ENCODE assay signal across 8 mouse cellular contexts in genomic region chr9:22467371-22468169, GRCm38 (mm10). TPM values are rescaled to one million over a fixed set of nuclear protein-coding genes. Genes with fewer than 3 reads are reported as not detected.
DNase-seq lines count a peak whose midpoint lies in the region; ATAC-seq and TF ChIP-seq lines count a peak whose summit lies in the region.

No protein-coding gene starts in this region.

- peak overlapping the region; percentile 58 for H3K4me2 ChIP-seq in forebrain, embryonic 15.5 days (replicated peaks)
- H3K4me2 ChIP-seq in limb, embryonic 14.5 days (replicated peaks; ENCODE audit: low read depth, low read length, severe bottlenecking): peak overlapping the region; percentile 65
- peak overlapping the region; percentile 59 for H3K4me2 ChIP-seq in midbrain, embryonic 14.5 days (ENCODE audit: low read length)
- H3K4me2 ChIP-seq in stomach, embryonic 15.5 days: peak overlapping the region; percentile 66

- no peak for TF ChIP-seq POLR2A in limb, embryonic 14.5 days (IDR thresholded peaks at IDR 0.05; ENCODE audit: borderline replicate concordance, extremely low read depth, insufficient read depth, insufficient read length)

- peaks cover 12% of the 10 kb centered on the region for H3K4me1 ChIP-seq in forebrain, embryonic 15.5 days
- H3K4me1 ChIP-seq in limb, embryonic 14.5 days (ENCODE audit: control insufficient read depth, insufficient read depth, low read length): no peaks in the 10 kb centered on the region
- 0 out of 2 replicates have a peak, but pooled peaks cover 6% of the 10 kb centered on the region for H3K4me1 ChIP-seq in midbrain, embryonic 14.5 days (ENCODE audit: control insufficient read depth, insufficient read depth, low read length)
- no peaks in the 10 kb centered on the region; the same call in 1 of the 2 replicates for H3K4me1 ChIP-seq in stomach, embryonic 15.5 days

- ATAC-seq in cerebellum, adult (ENCODE audit: insufficient number of reproducible peaks, low FRiP score, low TSS enrichment): peak; percentile 54
- ATAC-seq in forebrain, embryonic 15.5 days (replicated peaks): peak; percentile 80
- ATAC-seq in limb, embryonic 14.5 days (ENCODE audit: low FRiP score, low read depth): peak; percentile 80
- peak; percentile 76 for ATAC-seq in midbrain, embryonic 14.5 days (ENCODE audit: low FRiP score, low TSS enrichment)
- ATAC-seq in stomach, embryonic 15.5 days (ENCODE audit: insufficient read depth, low FRiP score, low read depth): peak; percentile 67

- peak overlapping the region; percentile 87 for H3K4me3 ChIP-seq in forebrain, embryonic 15.5 days
- peak overlapping the region; percentile 93 for H3K4me3 ChIP-seq in limb, embryonic 14.5 days (replicated peaks; ENCODE audit: low read length)
- H3K4me3 ChIP-seq in midbrain, embryonic 14.5 days (replicated peaks; ENCODE audit: low read depth, low read length): peak overlapping the region; percentile 87
- H3K4me3 ChIP-seq in stomach, embryonic 15.5 days (replicated peaks): peak overlapping the region; percentile 91

- H3K9me3 ChIP-seq in forebrain, embryonic 15.5 days: no peaks in the 10 kb centered on the region
- no peaks in the 10 kb centered on the region for H3K9me3 ChIP-seq in limb, embryonic 14.5 days (ENCODE audit: control insufficient read depth, low read length)
- no peaks in the 10 kb centered on the region for H3K9me3 ChIP-seq in midbrain, embryonic 14.5 days (ENCODE audit: control insufficient read depth, low read length)
- H3K9me3 ChIP-seq in stomach, embryonic 15.5 days: no peaks in the 10 kb centered on the region

- DNase-seq in ovary, postnatal 10 days (ENCODE audit: low spot score): peak; percentile 31
- DNase-seq in ovary, postnatal 36 days (ENCODE audit: low spot score): no peak
- peak; percentile 78 for DNase-seq in induced T-regulatory cell, adult 2 months (ENCODE audit: low read depth)
- DNase-seq in limb, embryonic 14.5 days (ENCODE audit: low spot score): peak; percentile 23
- peak; percentile 66 for DNase-seq in midbrain, embryonic 14.5 days

- no peaks in the 10 kb centered on the region for H3K27me3 ChIP-seq in forebrain, embryonic 15.5 days
- H3K27me3 ChIP-seq in limb, embryonic 14.5 days (ENCODE audit: control insufficient read depth, insufficient read depth, low read length): no peaks in the 10 kb centered on the region
- H3K27me3 ChIP-seq in midbrain, embryonic 14.5 days (ENCODE audit: control insufficient read depth, insufficient read depth, low read length): no peaks in the 10 kb centered on the region
- no peaks in the 10 kb centered on the region for H3K27me3 ChIP-seq in stomach, embryonic 15.5 days (replicated peaks)

- H3K9ac ChIP-seq in forebrain, embryonic 15.5 days (replicated peaks): peak overlapping the region; percentile 90
- H3K9ac ChIP-seq in limb, embryonic 14.5 days (ENCODE audit: low read depth, low read length, severe bottlenecking): peak overlapping the region; percentile 91
- H3K9ac ChIP-seq in midbrain, embryonic 14.5 days (replicated peaks; ENCODE audit: low read length): peak overlapping the region; percentile 97
- H3K9ac ChIP-seq in stomach, embryonic 15.5 days: peak overlapping the region; percentile 73

- H3K27ac ChIP-seq in forebrain, embryonic 15.5 days (replicated peaks): peak overlapping the region; percentile 92
- peak overlapping the region; percentile 90 for H3K27ac ChIP-seq in limb, embryonic 14.5 days (replicated peaks; ENCODE audit: low read depth, low read length)
- H3K27ac ChIP-seq in midbrain, embryonic 14.5 days (replicated peaks; ENCODE audit: low read depth, low read length): peak overlapping the region; percentile 90
- peak overlapping the region; percentile 87 for H3K27ac ChIP-seq in stomach, embryonic 15.5 days

- WGBS in forebrain, embryonic 15.5 days: under 1% methylated on average over 73 of the region's 73 CpGs
- WGBS in limb, embryonic 14.5 days: under 1% methylated on average over 53 of the region's 73 CpGs
- WGBS in midbrain, embryonic 14.5 days: under 1% methylated on average over 72 of the region's 73 CpGs
- WGBS in stomach, embryonic 15.5 days: under 1% methylated on average over 73 of the region's 73 CpGs

- H3K36me3 ChIP-seq in forebrain, embryonic 15.5 days: 0 out of 2 replicates have a peak, but pooled peaks cover 3% of the 10 kb centered on the region
- H3K36me3 ChIP-seq in limb, embryonic 14.5 days (ENCODE audit: control insufficient read depth, insufficient read depth, low read length): peaks cover 12% of the 10 kb centered on the region
- peaks cover 9% of the 10 kb centered on the region; the same call in 1 of the 2 replicates for H3K36me3 ChIP-seq in midbrain, embryonic 14.5 days (ENCODE audit: control insufficient read depth, insufficient read depth, low read length)
- H3K36me3 ChIP-seq in stomach, embryonic 15.5 days: peaks cover 3% of the 10 kb centered on the region; the same call in 1 of the 2 replicates

RNA-seq across cellular contexts. Expression of gene Rp9, which starts 2.0 kb away (rescaled TPM):
- 70.1 and 71.5 TPM in 2 replicates for polyA plus RNA-seq in forebrain, embryonic 15.5 days (2015; fragmentation: Nextera tagmentation; extraction: Ambion mirVana)
- 56.7 and 89.7 TPM in 2 replicates for polyA plus RNA-seq in limb, embryonic 14.5 days (2012; rRNA removed)
- 69.4 and 78.0 TPM in 2 replicates for polyA plus RNA-seq in limb, embryonic 14.5 days (2014; fragmentation: Nextera tagmentation; extraction: Ambion mirVana)
- 57.2 and 72.6 TPM in 2 replicates for polyA plus RNA-seq in midbrain, embryonic 14.5 days (2014; fragmentation: Nextera tagmentation; extraction: Ambion mirVana)
- polyA plus RNA-seq in stomach, embryonic 15.5 days (2015; fragmentation: Nextera tagmentation; extraction: Ambion mirVana): 79.5 and 81.0 TPM in 2 replicates

RNA-seq across cellular contexts. Expression of gene Bbs9, which starts 7.9 kb away (rescaled TPM):
- 17.5 and 20.8 TPM in 2 replicates for polyA plus RNA-seq in forebrain, embryonic 15.5 days (2015; fragmentation: Nextera tagmentation; extraction: Ambion mirVana)
- 15.7 and 16.6 TPM in 2 replicates for polyA plus RNA-seq in limb, embryonic 14.5 days (2012; rRNA removed)
- polyA plus RNA-seq in limb, embryonic 14.5 days (2014; fragmentation: Nextera tagmentation; extraction: Ambion mirVana): 12.7 and 14.7 TPM in 2 replicates
- 17.8 and 24.2 TPM in 2 replicates for polyA plus RNA-seq in midbrain, embryonic 14.5 days (2014; fragmentation: Nextera tagmentation; extraction: Ambion mirVana)
- 9.9 and 12.4 TPM in 2 replicates for polyA plus RNA-seq in stomach, embryonic 15.5 days (2015; fragmentation: Nextera tagmentation; extraction: Ambion mirVana)

RNA-seq across cellular contexts. Expression of gene Gm17545, which starts 13.5 kb away (rescaled TPM):
- not detected in 2 replicates for polyA plus RNA-seq in forebrain, embryonic 15.5 days (2015; fragmentation: Nextera tagmentation; extraction: Ambion mirVana)
- not detected in 2 replicates for polyA plus RNA-seq in limb, embryonic 14.5 days (2012; rRNA removed)
- polyA plus RNA-seq in limb, embryonic 14.5 days (2014; fragmentation: Nextera tagmentation; extraction: Ambion mirVana): not detected in 2 replicates
- polyA plus RNA-seq in midbrain, embryonic 14.5 days (2014; fragmentation: Nextera tagmentation; extraction: Ambion mirVana): not detected in 2 replicates
- polyA plus RNA-seq in stomach, embryonic 15.5 days (2015; fragmentation: Nextera tagmentation; extraction: Ambion mirVana): not detected in 2 replicates

RNA-seq across cellular contexts. Expression of gene 9530077C05Rik, which starts 56.3 kb away (rescaled TPM):
- 10.9 and 13.1 TPM in 2 replicates for polyA plus RNA-seq in forebrain, embryonic 15.5 days (2015; fragmentation: Nextera tagmentation; extraction: Ambion mirVana)
- 3.6 and 3.7 TPM in 2 replicates for polyA plus RNA-seq in limb, embryonic 14.5 days (2012; rRNA removed)
- 4.8 and 5.2 TPM in 2 replicates for polyA plus RNA-seq in limb, embryonic 14.5 days (2014; fragmentation: Nextera tagmentation; extraction: Ambion mirVana)
- polyA plus RNA-seq in midbrain, embryonic 14.5 days (2014; fragmentation: Nextera tagmentation; extraction: Ambion mirVana): 11.4 and 15.7 TPM in 2 replicates
- polyA plus RNA-seq in stomach, embryonic 15.5 days (2015; fragmentation: Nextera tagmentation; extraction: Ambion mirVana): 4.0 and 5.6 TPM in 2 replicates
